Mouse (Mus musculus): ENCODE results near the gene Gm20696. TPM values are rescaled to one million over a fixed set of nuclear protein-coding genes. Genes with fewer than 3 reads are reported as not detected.
A peak's percentile ranks its signal among the peaks of the same experiment; 100 is the strongest.

Gm20696 gene
- total RNA-seq, 2 experiments from 2014 or later, result 9.0 to 9.2 TPM

GRCm38 (mm10) chr6:99541105-99541504, 125.5 kb downstream of the Gm20696 start:
- TF ChIP-seq CTCF (IDR thresholded peaks at IDR 0.05), result no peak
- intact Hi-C loops (cut with DNase I), result no loop called here

GRCm38 (mm10) chr6:99540653-99541052, 125.9 kb downstream of the Gm20696 start:
- no peak for DNase-seq (ENCODE audit: extremely low spot score in 1 of 2, low spot score in 2 of 2)
- no peak for TF ChIP-seq CTCF (IDR thresholded peaks at IDR 0.05)
- intact Hi-C loops (cut with DNase I), result no loop called here
- H3K27ac ChIP-seq, result no peak overlapping the region
- H3K4me3 ChIP-seq, result no peak overlapping the region

More at GRCm38 (mm10) chr6:99541105-99541504, 125.5 kb downstream of the Gm20696 start:
- no peak for DNase-seq (ENCODE audit: extremely low spot score in 1 of 2, low spot score in 2 of 2)
- Histone ChIP-seq H3K27ac (no peak overlapping the region), H3K4me3 (no peak overlapping the region)

- intact Hi-C loops (cut with DNase I), result no loop called here
- Histone ChIP-seq H3K27ac (no peak overlapping the region), H3K4me3 (no peak overlapping the region)
- no peak for TF ChIP-seq CTCF (IDR thresholded peaks at IDR 0.05)
- DNase-seq (ENCODE audit: extremely low spot score in 1 of 2, low spot score in 2 of 2), result no peak
Measured at GRCm38 (mm10) chr6:99540146-99540545, 126.5 kb downstream of the Gm20696 start.

- intact Hi-C loops (cut with DNase I), result no loop called here
- DNase-seq (ENCODE audit: extremely low spot score in 1 of 2, low spot score in 2 of 2), result no peak
- TF ChIP-seq CTCF (IDR thresholded peaks at IDR 0.05), result no peak
- Histone ChIP-seq H3K27ac (no peak overlapping the region), H3K4me3 (no peak overlapping the region)
Measured at GRCm38 (mm10) chr6:99538194-99538941, 128.2 kb downstream of the Gm20696 start.

- H3K27ac ChIP-seq, result no peak overlapping the region
- no peak for DNase-seq (ENCODE audit: extremely low spot score in 1 of 2, low spot score in 2 of 2)
- no peak overlapping the region for H3K4me3 ChIP-seq
- TF ChIP-seq CTCF (IDR thresholded peaks at IDR 0.05), result no peak
- intact Hi-C loops (cut with DNase I), result no loop called here
Measured at GRCm38 (mm10) chr6:99534211-99534745, 132.3 kb downstream of the Gm20696 start.

GRCm38 (mm10) chr6:99532458-99532857, 134.1 kb downstream of the Gm20696 start:
- intact Hi-C loops (cut with DNase I), result no loop called here
- no peak overlapping the region for H3K4me3 ChIP-seq

GRCm38 (mm10) chr6:99528972-99529371, 137.6 kb downstream of the Gm20696 start:
- no peak for DNase-seq (ENCODE audit: extremely low spot score in 1 of 2, low spot score in 2 of 2)
- Histone ChIP-seq H3K27ac (no peak overlapping the region), H3K4me3 (no peak overlapping the region)
- TF ChIP-seq CTCF (IDR thresholded peaks at IDR 0.05), result no peak
- intact Hi-C loops (cut with DNase I), result loop anchor here (5.0 to 10.0 kb wide), 3 partner anchors 234 to 1422 kb away; no protein-coding TSS in a partner anchor

More at GRCm38 (mm10) chr6:99532458-99532857, 134.1 kb downstream of the Gm20696 start:
- H3K27ac ChIP-seq, result no peak overlapping the region
- DNase-seq (ENCODE audit: extremely low spot score in 1 of 2, low spot score in 2 of 2), result no peak
- no peak for TF ChIP-seq CTCF (IDR thresholded peaks at IDR 0.05)

- Histone ChIP-seq H3K4me3 (no peak overlapping the region), H3K27ac (no peak overlapping the region)
- intact Hi-C loops (cut with DNase I), result loop anchor here (5.0 to 10.0 kb wide), 3 partner anchors 233 to 1420 kb away; no protein-coding TSS in a partner anchor
- DNase-seq (ENCODE audit: extremely low spot score in 1 of 2, low spot score in 2 of 2), result no peak
- TF ChIP-seq CTCF (IDR thresholded peaks at IDR 0.05), result peak; percentile 29
Measured at GRCm38 (mm10) chr6:99527457-99528105, 139.0 kb downstream of the Gm20696 start.

GRCm38 (mm10) chr6:99525351-99525750, 141.2 kb downstream of the Gm20696 start:
- DNase-seq (ENCODE audit: extremely low spot score in 1 of 2, low spot score in 2 of 2), result no peak
- intact Hi-C loops (cut with DNase I), result loop anchor here (2.0 to 10.0 kb wide), 5 partner anchors 41 to 1418 kb away; no protein-coding TSS in a partner anchor
- TF ChIP-seq CTCF (IDR thresholded peaks at IDR 0.05), result peak; percentile 35
- Histone ChIP-seq H3K27ac (peak overlapping the region; percentile 40; the same call in 1 of the 2 replicates), H3K4me3 (no peak overlapping the region)

- no peak for DNase-seq (ENCODE audit: extremely low spot score in 1 of 2, low spot score in 2 of 2)
- H3K27ac ChIP-seq, result peak overlapping the region; percentile 99
- no peak for TF ChIP-seq CTCF (IDR thresholded peaks at IDR 0.05)
- intact Hi-C loops (cut with DNase I), result loop anchor here (2.0 to 10.0 kb wide), 12 partner anchors 39 to 997 kb away; no protein-coding TSS in a partner anchor
- peak overlapping the region; percentile 92 for H3K4me3 ChIP-seq
Measured at GRCm38 (mm10) chr6:99523679-99524370, 142.8 kb downstream of the Gm20696 start.

- intact Hi-C loops (cut with DNase I), result loop anchor here (2.0 to 10.0 kb wide), 10 partner anchors 38 to 890 kb away; no protein-coding TSS in a partner anchor
- peak; percentile 65 to 70 for DNase-seq (ENCODE audit: extremely low spot score in 1 of 2, low spot score in 2 of 2)
- Histone ChIP-seq H3K27ac (peak overlapping the region; percentile 99), H3K4me3 (peak overlapping the region; percentile 92)
- no peak; the same call in 1 of the 2 replicates for TF ChIP-seq CTCF (IDR thresholded peaks at IDR 0.05)
Measured at GRCm38 (mm10) chr6:99523109-99523632, 143.4 kb downstream of the Gm20696 start.

Measured in left cerebral cortex, adult 2 months (tissue).